Mouse (Mus musculus): ENCODE measurements around the gene Ifi202b. TPM values are rescaled to one million over a fixed set of nuclear protein-coding genes. Genes with fewer than 3 reads are reported as not detected.
"Not testable (repeated sequence)": the region's sequence is repeated elsewhere in the genome, so short reads cannot be mapped to it uniquely, and the experiment has no call there.

The Ifi202b gene
- polyA plus RNA-seq, 1 experiment from 2014 or later, result not detected

GRCm38 (mm10) chr1:173959998-173960397 is 22.5 kb downstream of the Ifi202b start:
- not testable (repeated sequence) for H3K27me3 ChIP-seq (ENCODE audit: control insufficient read depth, insufficient read depth, low read length); H3K4me3 ChIP-seq (ENCODE audit: low read depth, low read length); H3K9me3 ChIP-seq (ENCODE audit: control insufficient read depth, low read length); H3K36me3 ChIP-seq (ENCODE audit: control insufficient read depth, insufficient read depth, low read length); H3K4me2 ChIP-seq (replicated peaks; ENCODE audit: low read depth, low read length); H3K27ac ChIP-seq (ENCODE audit: low read depth, low read length); H3K4me1 ChIP-seq (replicated peaks; ENCODE audit: control insufficient read depth, insufficient read depth, low read length); ATAC-seq (ENCODE audit: low FRiP score); DNase-seq (ENCODE audit: low spot score); H3K9ac ChIP-seq (ENCODE audit: low read depth, low read length)
- WGBS, result 62% methylated on average over 3 of the region's 3 CpGs

GRCm38 (mm10) chr1:173955839-173956527 is 26.6 kb downstream of the Ifi202b start:
- not testable (repeated sequence) for H3K9ac ChIP-seq (ENCODE audit: low read depth, low read length); H3K27me3 ChIP-seq (ENCODE audit: control insufficient read depth, insufficient read depth, low read length); H3K36me3 ChIP-seq (ENCODE audit: control insufficient read depth, insufficient read depth, low read length); DNase-seq (ENCODE audit: low spot score); H3K9me3 ChIP-seq (ENCODE audit: control insufficient read depth, low read length); H3K4me3 ChIP-seq (ENCODE audit: low read depth, low read length); H3K4me1 ChIP-seq (replicated peaks; ENCODE audit: control insufficient read depth, insufficient read depth, low read length); ATAC-seq (ENCODE audit: low FRiP score); H3K4me2 ChIP-seq (replicated peaks; ENCODE audit: low read depth, low read length); H3K27ac ChIP-seq (ENCODE audit: low read depth, low read length)
- WGBS, result 71% methylated on average over 3 of the region's 3 CpGs

GRCm38 (mm10) chr1:173955071-173955796 is 27.3 kb downstream of the Ifi202b start:
- Histone ChIP-seq H3K27me3 (ENCODE audit: control insufficient read depth, insufficient read depth, low read length) (no peaks in the 10 kb centered on the region), H3K9ac (ENCODE audit: low read depth, low read length) (no peak overlapping the region), H3K36me3 (ENCODE audit: control insufficient read depth, insufficient read depth, low read length) (no peaks in the 10 kb centered on the region), H3K4me1 (replicated peaks; ENCODE audit: control insufficient read depth, insufficient read depth, low read length) (no peaks in the 10 kb centered on the region), H3K4me2 (replicated peaks; ENCODE audit: low read depth, low read length) (no peak overlapping the region), H3K9me3 (ENCODE audit: control insufficient read depth, low read length) (no peaks in the 10 kb centered on the region), H3K27ac (ENCODE audit: low read depth, low read length) (no peak overlapping the region), H3K4me3 (ENCODE audit: low read depth, low read length) (no peak overlapping the region)
- DNase-seq (ENCODE audit: low spot score), result no peak
- 71% methylated on average over 2 of the region's 2 CpGs for WGBS
- no peak for ATAC-seq (ENCODE audit: low FRiP score)

- H3K36me3 ChIP-seq (ENCODE audit: control insufficient read depth, insufficient read depth, low read length), result no peaks in the 10 kb centered on the region
- no peak for DNase-seq (ENCODE audit: low spot score)
- no peak overlapping the region for H3K4me3 ChIP-seq (ENCODE audit: low read depth, low read length)
- no peaks in the 10 kb centered on the region for H3K27me3 ChIP-seq (ENCODE audit: control insufficient read depth, insufficient read depth, low read length)
- ATAC-seq (ENCODE audit: low FRiP score), result no peak
- H3K4me1 ChIP-seq (replicated peaks; ENCODE audit: control insufficient read depth, insufficient read depth, low read length), result no peaks in the 10 kb centered on the region
- no peak overlapping the region for H3K4me2 ChIP-seq (replicated peaks; ENCODE audit: low read depth, low read length)
- WGBS, result 93% methylated on average over 1 of the region's 1 CpGs
- no peak overlapping the region for H3K9ac ChIP-seq (ENCODE audit: low read depth, low read length)
- H3K27ac ChIP-seq (ENCODE audit: low read depth, low read length), result no peak overlapping the region
- H3K9me3 ChIP-seq (ENCODE audit: control insufficient read depth, low read length), result no peaks in the 10 kb centered on the region
These were observed 29.0 kb downstream of the Ifi202b start for GRCm38 (mm10) chr1:173953563-173953962.

- DNase-seq (ENCODE audit: low spot score); H3K4me2 ChIP-seq (replicated peaks; ENCODE audit: low read depth, low read length); H3K4me3 ChIP-seq (ENCODE audit: low read depth, low read length); H3K9me3 ChIP-seq (ENCODE audit: control insufficient read depth, low read length); H3K4me1 ChIP-seq (replicated peaks; ENCODE audit: control insufficient read depth, insufficient read depth, low read length); H3K36me3 ChIP-seq (ENCODE audit: control insufficient read depth, insufficient read depth, low read length); ATAC-seq (ENCODE audit: low FRiP score); H3K27me3 ChIP-seq (ENCODE audit: control insufficient read depth, insufficient read depth, low read length); H3K9ac ChIP-seq (ENCODE audit: low read depth, low read length); H3K27ac ChIP-seq (ENCODE audit: low read depth, low read length): not testable (repeated sequence)
- 86% methylated on average over 2 of the region's 2 CpGs for WGBS
These were observed 33.5 kb downstream of the Ifi202b start for GRCm38 (mm10) chr1:173949044-173949443.

- H3K9ac ChIP-seq (ENCODE audit: low read depth, low read length); H3K4me3 ChIP-seq (ENCODE audit: low read depth, low read length); H3K4me1 ChIP-seq (replicated peaks; ENCODE audit: control insufficient read depth, insufficient read depth, low read length); H3K36me3 ChIP-seq (ENCODE audit: control insufficient read depth, insufficient read depth, low read length); DNase-seq (ENCODE audit: low spot score); H3K27ac ChIP-seq (ENCODE audit: low read depth, low read length); H3K9me3 ChIP-seq (ENCODE audit: control insufficient read depth, low read length); H3K27me3 ChIP-seq (ENCODE audit: control insufficient read depth, insufficient read depth, low read length); H3K4me2 ChIP-seq (replicated peaks; ENCODE audit: low read depth, low read length); ATAC-seq (ENCODE audit: low FRiP score): not testable (repeated sequence)
These were observed 39.8 kb downstream of the Ifi202b start for GRCm38 (mm10) chr1:173942780-173943066.

GRCm38 (mm10) chr1:173941924-173942779 is 40.4 kb downstream of the Ifi202b start, which contains the start of the genes Mndal and Ifi203:
Mndal (minus strand) TSS chr1:173942491.
Ifi203 (minus strand) TSS chr1:173942672.
- not testable (repeated sequence) for H3K4me1 ChIP-seq (replicated peaks; ENCODE audit: control insufficient read depth, insufficient read depth, low read length); H3K9me3 ChIP-seq (ENCODE audit: control insufficient read depth, low read length); H3K9ac ChIP-seq (ENCODE audit: low read depth, low read length); H3K36me3 ChIP-seq (ENCODE audit: control insufficient read depth, insufficient read depth, low read length); H3K4me3 ChIP-seq (ENCODE audit: low read depth, low read length); H3K4me2 ChIP-seq (replicated peaks; ENCODE audit: low read depth, low read length); H3K27me3 ChIP-seq (ENCODE audit: control insufficient read depth, insufficient read depth, low read length); DNase-seq (ENCODE audit: low spot score); H3K27ac ChIP-seq (ENCODE audit: low read depth, low read length); ATAC-seq (ENCODE audit: low FRiP score)
- WGBS, result 80% methylated on average over 3 of the region's 3 CpGs

- H3K27me3 ChIP-seq (ENCODE audit: control insufficient read depth, insufficient read depth, low read length); DNase-seq (ENCODE audit: low spot score): not testable (repeated sequence)
These were observed 41.0 kb downstream of the Ifi202b start for GRCm38 (mm10) chr1:173941522-173941921.

More at GRCm38 (mm10) chr1:173941522-173941921, 41.0 kb downstream of the Ifi202b start:
- H3K27ac ChIP-seq (ENCODE audit: low read depth, low read length); H3K9me3 ChIP-seq (ENCODE audit: control insufficient read depth, low read length); H3K4me1 ChIP-seq (replicated peaks; ENCODE audit: control insufficient read depth, insufficient read depth, low read length); ATAC-seq (ENCODE audit: low FRiP score); H3K9ac ChIP-seq (ENCODE audit: low read depth, low read length); H3K4me2 ChIP-seq (replicated peaks; ENCODE audit: low read depth, low read length); H3K36me3 ChIP-seq (ENCODE audit: control insufficient read depth, insufficient read depth, low read length); H3K4me3 ChIP-seq (ENCODE audit: low read depth, low read length): not testable (repeated sequence)
- 95% methylated on average over 2 of the region's 2 CpGs for WGBS

Measured in hindbrain, embryonic 11.5 days (tissue).